Mouse (Mus musculus) CH12.LX (cell line): ENCODE measurements around the gene Cipc. TPM values are rescaled to one million over a fixed set of nuclear protein-coding genes. Genes with fewer than 3 reads are reported as not detected.
A peak's percentile ranks its signal among the peaks of the same experiment; 100 is the strongest.

Experiments used
- DNase-seq: peaks from one replicate; pipeline ENCODE4 v3.0.0-alpha.2; 2013; ENCODE audit errors: extremely low read depth
- H3K27ac ChIP-seq: 2 replicates; pipeline ENCODE4 v1.5.1; 2012; ENCODE audit warnings: low read depth, mild to moderate bottlenecking, control low read depth, moderate library complexity; ENCODE audit not compliant: insufficient read depth
- H3K27me3 ChIP-seq: replicated peaks from 2 replicates; pipeline ENCODE3; 2012; ENCODE audit warnings: inconsistent platforms
- H3K36me3 ChIP-seq, 2 experiments: replicated peaks in 1 of 2; 2 replicates each; pipeline versions ENCODE3 to v1.6.1; 2012; ENCODE audit warnings: inconsistent platforms in 1 of 2, low read length in 1 of 2, mild to moderate bottlenecking in 1 of 2, mixed read lengths in 1 of 2, moderate library complexity in 1 of 2; ENCODE audit not compliant: control insufficient read depth in 1 of 2, insufficient read depth in 1 of 2
- H3K4me1 ChIP-seq, 2 experiments: 2 replicates each; pipeline ENCODE4 v1.6.1; 2012; ENCODE audit warnings: inconsistent platforms in 1 of 2, moderate library complexity in 1 of 2; ENCODE audit not compliant: insufficient read depth in 2 of 2, control insufficient read depth in 1 of 2
- H3K4me2 ChIP-seq: 2 replicates; pipeline ENCODE4 v1.6.1; 2012; ENCODE audit warnings: low read depth, mild to moderate bottlenecking, control low read depth; ENCODE audit not compliant: poor library complexity, insufficient read depth, severe bottlenecking
- H3K4me3 ChIP-seq, 3 experiments: fragments of 150-350 bp in 1 of 3; sonication (generic) in 1 of 3; replicated peaks in 1 of 3; 2 replicates each; pipeline versions ENCODE3 to v1.5.1; 2011 to 2012; ENCODE audit warnings: low read depth in 2 of 3, low read length in 2 of 3, mild to moderate bottlenecking in 2 of 3, moderate library complexity in 2 of 3, control low read depth in 1 of 3, improper control_type of control experiment in 1 of 3, inconsistent platforms in 1 of 3, mixed read lengths in 1 of 3; ENCODE audit not compliant: poor library complexity in 1 of 3
- H3K79me2 ChIP-seq: replicated peaks from 2 replicates; pipeline ENCODE4 v1.6.1; 2012; ENCODE audit warnings: mild to moderate bottlenecking, moderate library complexity; ENCODE audit not compliant: control insufficient read depth, poor library complexity, insufficient read depth, severe bottlenecking; ENCODE audit errors: extremely low read depth
- H3K9ac ChIP-seq: 2 replicates; pipeline ENCODE4 v1.6.1; 2012; ENCODE audit warnings: low read depth, mild to moderate bottlenecking, control low read depth, moderate library complexity; ENCODE audit not compliant: insufficient read depth
- H3K9me3 ChIP-seq: replicated peaks from 2 replicates; pipeline ENCODE3; 2012; ENCODE audit warnings: low read length, inconsistent platforms, mixed read lengths
- CHD1 ChIP-seq: IDR thresholded peaks from 2 replicates; pipeline ENCODE4 v1.6.1; 2012; ENCODE audit warnings: low read depth, low read length, improper control_type of control experiment, inconsistent platforms
- CTCF ChIP-seq, 2 experiments: IDR thresholded peaks in 1 of 2; conservative IDR thresholded peaks in 1 of 2; 2 replicates each; pipeline ENCODE4 v1.5.1; 2011 to 2012; ENCODE audit warnings: low read depth in 2 of 2, low read length in 2 of 2, improper control_type of control experiment in 1 of 2, inconsistent platforms in 1 of 2, mild to moderate bottlenecking in 1 of 2, moderate library complexity in 1 of 2
- E2F4 ChIP-seq: IDR thresholded peaks from 2 replicates; pipeline ENCODE4 v1.6.1; 2011; ENCODE audit warnings: low read depth, low read length, improper control_type of control experiment; ENCODE audit not compliant: insufficient replicate concordance
- ELF1 ChIP-seq: IDR thresholded peaks from 2 replicates; pipeline ENCODE4 v1.6.1; 2014; ENCODE audit warnings: low read depth, mild to moderate bottlenecking, inconsistent platforms, low read length, improper control_type of control experiment
- ETS1 ChIP-seq: conservative IDR thresholded peaks from 2 replicates; pipeline ENCODE4 v1.6.1; 2012; ENCODE audit warnings: low read depth, mild to moderate bottlenecking, inconsistent platforms, low read length, improper control_type of control experiment, moderate library complexity
- GABPA ChIP-seq: IDR thresholded peaks from 2 replicates; pipeline ENCODE4 v1.6.1; 2012; ENCODE audit warnings: low read depth, low read length, improper control_type of control experiment, inconsistent platforms; ENCODE audit not compliant: insufficient replicate concordance
- IRF4 ChIP-seq: IDR thresholded peaks from 2 replicates; pipeline ENCODE4 v1.6.1; 2014; ENCODE audit warnings: low read depth, mild to moderate bottlenecking, inconsistent platforms, low read length, improper control_type of control experiment
- MAZ ChIP-seq: IDR thresholded peaks from 2 replicates; pipeline ENCODE4 v1.6.1; 2012; ENCODE audit warnings: low read depth, mild to moderate bottlenecking, inconsistent platforms, low read length, improper control_type of control experiment, moderate library complexity
- MYC ChIP-seq: IDR thresholded peaks from 2 replicates; pipeline ENCODE4 v1.6.1; 2011; ENCODE audit warnings: low read depth, mild to moderate bottlenecking, improper control_type of control experiment, low read length
- NELFE ChIP-seq: IDR thresholded peaks from 2 replicates; pipeline ENCODE4 v1.6.1; 2011; ENCODE audit warnings: low read depth, low read length, improper control_type of control experiment
- PAX5 ChIP-seq: IDR thresholded peaks from 2 replicates; pipeline ENCODE4 v1.6.1; 2012; ENCODE audit warnings: low read length, inconsistent platforms, mixed read lengths
- RAD21 ChIP-seq: IDR thresholded peaks from 2 replicates; pipeline ENCODE4 v1.6.1; 2011; ENCODE audit warnings: low read depth, mild to moderate bottlenecking, low read length, improper control_type of control experiment, moderate library complexity
- RCOR1 ChIP-seq: conservative IDR thresholded peaks from 2 replicates; pipeline ENCODE4 v1.6.1; 2012; ENCODE audit warnings: low read depth, mild to moderate bottlenecking, inconsistent platforms, low read length, improper control_type of control experiment
- SMC3 ChIP-seq: IDR thresholded peaks from 2 replicates; pipeline ENCODE4 v1.6.1; 2011; ENCODE audit warnings: low read depth, low read length, improper control_type of control experiment
- UBTF ChIP-seq: IDR thresholded peaks from 2 replicates; pipeline ENCODE4 v1.6.1; 2012; ENCODE audit warnings: low read depth, mild to moderate bottlenecking, inconsistent platforms, low read length, improper control_type of control experiment, moderate library complexity
- USF1 ChIP-seq: IDR thresholded peaks from 2 replicates; pipeline ENCODE4 v1.6.1; 2014; ENCODE audit warnings: low read depth, mild to moderate bottlenecking, inconsistent platforms, low read length, improper control_type of control experiment
- USF2 ChIP-seq: conservative IDR thresholded peaks from 2 replicates; pipeline ENCODE4 v1.6.1; 2011; ENCODE audit warnings: low read depth, low read length, improper control_type of control experiment
- dilution Hi-C: fragments of 300-500 bp; cut with MboI; formaldehyde crosslinking; loops from 2 replicates; pipeline ENCODE4 v1.14.3; 2020; ENCODE audit warnings: low sequenced_read_pairs; ENCODE audit not compliant: extremely low pct_unique_long_range_greater_than_20kb, extremely low pct_ligation_motif_present
- in situ Hi-C: fragments of 300-500 bp; cut with MboI; formaldehyde crosslinking; loops from 3 replicates; pipeline ENCODE4 v1.14.3; 2019; ENCODE audit warnings: low sequenced_read_pairs, low pct_ligation_motif_present, low pct_unique_long_range_greater_than_20kb, mixed read lengths
- polyA plus RNA-seq: library from polyadenylated mRNA; unstranded; fragments of >175 nt; gene quantifications from 2 replicates; pipeline ENCODE4 v1.2.1, GENCODE M21; 2012; ENCODE audit warnings: low read depth; ENCODE audit not compliant: insufficient read length
- total RNA-seq, 2 experiments: library from RNA; depleted of rRNA; stranded (reverse); fragments of 300-350 nt in 1 of 2; fragments of >200 nt in 1 of 2; gene quantifications; 2 replicates each; pipeline ENCODE4 v1.2.3; 2012 to 2014

The Cipc gene
- total and polyA plus RNA-seq, 3 experiments: 15.7 to 20.5 (median 18.7) TPM

- in situ Hi-C loops (loop anchor here (5.0 kb wide), 1 partner anchor 108 kb away; no protein-coding TSS in a partner anchor), dilution Hi-C loops (no loop called here)
- H3K4me1 ChIP-seq: peaks cover 9 to 26% of the 10 kb centered on the region in 2 experiments
- no peaks in the 10 kb centered on the region for H3K79me2 ChIP-seq
- no peak for TF ChIP-seq RCOR1
- no peak for TF ChIP-seq UBTF
- TF ChIP-seq IRF4: 0 out of 2 replicates have a peak, but pooled peaks have one; percentile 32
- TF ChIP-seq ELF1: no peak
- no peak for TF ChIP-seq MAZ
- TF ChIP-seq E2F4: no peak
- TF ChIP-seq PAX5: no peak
- TF ChIP-seq CHD1: no peak
- 0 out of 2 replicates have a peak, but pooled peaks have one; percentile 23 for TF ChIP-seq MYC
- no peak for TF ChIP-seq USF1
- TF ChIP-seq GABPA: no peak
- TF ChIP-seq NELFE: peak; percentile 22; the same call in 1 of the 2 replicates
- peak; percentile 62 for TF ChIP-seq RAD21
- peak; percentile 83 for TF ChIP-seq CTCF (conservative IDR thresholded peaks at IDR 0.05 in 1 of 2, IDR thresholded peaks at IDR 0.05 in 1 of 2; ENCODE audit: low read depth in 2 of 2, low read length in 2 of 2)
- TF ChIP-seq SMC3: peak; percentile 88
- no peak for TF ChIP-seq USF2
- no peaks in the 10 kb centered on the region for H3K27me3 ChIP-seq
- H3K4me3 ChIP-seq: no peak overlapping the region
- H3K9ac ChIP-seq: no peak overlapping the region
- H3K27ac ChIP-seq: no peak overlapping the region; the same call in 1 of the 2 replicates
- no peaks in the 10 kb centered on the region for H3K9me3 ChIP-seq
- peaks cover 0 to 9% of the 10 kb centered on the region in 2 experiments for H3K36me3 ChIP-seq
- H3K4me2 ChIP-seq: 0 out of 2 replicates have a peak overlapping the region, but pooled peaks have one; percentile 9
- peak; percentile 59 for DNase-seq
These were observed 41.6 kb upstream of the Cipc start for GRCm38 (mm10) chr12:86905203-86905602.

GRCm38 (mm10) chr12:86905876-86906275 is 41.0 kb upstream of the Cipc start:
- dilution Hi-C loops: no loop called here
- H3K36me3 ChIP-seq: peaks cover 0 to 9% of the 10 kb centered on the region in 2 experiments

More at GRCm38 (mm10) chr12:86905876-86906275, 41.0 kb upstream of the Cipc start:
- no peaks in the 10 kb centered on the region for H3K9me3 ChIP-seq
- H3K27ac ChIP-seq: peak overlapping the region; percentile 2; the same call in 1 of the 2 replicates
- in situ Hi-C loops: loop anchor here (5.0 kb wide), 1 partner anchor 109 kb away; no protein-coding TSS in a partner anchor
- TF ChIP-seq UBTF: no peak
- no peak for TF ChIP-seq MYC
- no peak for TF ChIP-seq ETS1
- TF ChIP-seq, all 38 proteins: peak for 0
- no peaks in the 10 kb centered on the region for H3K79me2 ChIP-seq
- DNase-seq: no peak
- no peak overlapping the region for H3K4me2 ChIP-seq
- H3K4me3 ChIP-seq: peak overlapping the region in 1 of 3 experiments; percentile 2
- no peaks in the 10 kb centered on the region for H3K27me3 ChIP-seq
- peaks cover 7 to 23% of the 10 kb centered on the region in 2 experiments for H3K4me1 ChIP-seq
- no peak overlapping the region; the same call in 1 of the 2 replicates for H3K9ac ChIP-seq
